Mouse (Mus musculus): ENCODE results near the gene Sectm1a.
A peak's percentile ranks its signal among the peaks of the same experiment; 100 is the strongest.
"Not testable (repeated sequence)": the region's sequence is repeated elsewhere in the genome, so short reads cannot be mapped to it uniquely, and the experiment has no call there.

Sectm1a gene

DNA sequence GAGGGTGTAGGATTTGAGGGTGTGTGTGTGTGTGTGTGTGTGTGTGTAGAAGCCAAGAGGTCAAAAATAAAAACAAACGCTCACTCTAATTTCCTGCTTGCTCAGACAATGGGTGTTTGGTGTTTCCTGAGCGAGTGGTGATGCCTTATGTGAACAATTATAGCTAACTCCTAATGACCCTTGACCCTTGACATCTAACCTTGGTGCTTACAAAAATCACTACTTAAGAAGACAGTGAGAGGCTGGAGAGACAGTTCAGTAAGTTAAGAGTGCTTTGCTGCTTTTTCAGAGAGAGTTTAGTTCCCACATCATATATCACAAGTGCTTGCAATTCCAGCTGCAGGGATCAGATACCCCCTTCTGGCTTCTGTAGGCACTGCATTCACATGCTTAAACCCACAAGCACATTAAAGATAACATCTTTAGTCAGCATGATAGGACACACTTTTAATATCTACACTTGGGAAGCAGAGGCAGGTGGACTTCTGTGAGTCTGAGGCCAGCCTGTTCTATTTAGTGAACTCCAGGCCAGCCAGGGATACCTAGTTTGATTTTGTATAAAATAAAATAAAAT is 33.1 kb downstream of the Sectm1a start:
- no peak for DNase-seq (ENCODE audit: low spot score in 2 of 2)

DNA sequence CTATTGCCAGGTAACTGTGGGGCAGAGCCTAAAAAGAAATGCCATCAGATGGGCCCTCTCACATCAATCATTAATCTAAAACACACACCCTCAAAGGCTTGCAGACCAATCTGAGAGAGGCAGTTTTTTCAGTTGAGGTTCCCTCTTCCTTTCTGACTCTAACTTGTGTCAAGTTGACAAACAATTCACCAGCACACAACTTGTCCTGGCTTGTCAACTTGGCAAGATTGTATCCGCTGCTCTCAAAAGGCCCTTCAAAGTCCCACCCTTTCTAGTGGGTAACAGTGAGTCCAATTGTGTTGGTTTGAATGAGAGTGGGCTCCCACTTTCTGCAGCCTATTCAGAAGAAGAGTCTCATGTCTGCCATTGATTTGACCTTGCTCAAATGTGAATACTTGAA is 35.7 kb downstream of the Sectm1a start:
- no peak for DNase-seq (ENCODE audit: low spot score in 2 of 2)

DNA sequence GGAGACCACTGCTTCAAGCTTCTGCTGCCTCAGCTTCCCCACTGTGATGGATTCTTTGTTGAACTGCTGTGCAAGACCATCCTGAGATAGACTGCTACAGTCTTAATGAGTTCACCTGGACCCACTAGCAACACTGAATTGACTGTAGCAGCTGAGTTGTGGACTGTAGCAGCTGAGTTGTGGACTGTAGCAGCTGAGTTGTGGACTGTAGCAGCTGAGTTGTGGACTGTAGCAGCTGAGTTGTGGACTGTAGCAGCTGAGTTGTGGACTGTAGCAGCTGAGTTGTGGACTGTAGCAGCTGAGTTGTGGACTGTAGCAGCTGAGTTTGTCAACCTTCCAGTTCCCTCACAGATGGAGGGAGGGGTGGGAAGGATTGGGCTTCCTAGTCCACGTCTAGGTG is 38.0 kb downstream of the Sectm1a start:
- not testable (repeated sequence) for DNase-seq (ENCODE audit: low spot score in 2 of 2)

DNA sequence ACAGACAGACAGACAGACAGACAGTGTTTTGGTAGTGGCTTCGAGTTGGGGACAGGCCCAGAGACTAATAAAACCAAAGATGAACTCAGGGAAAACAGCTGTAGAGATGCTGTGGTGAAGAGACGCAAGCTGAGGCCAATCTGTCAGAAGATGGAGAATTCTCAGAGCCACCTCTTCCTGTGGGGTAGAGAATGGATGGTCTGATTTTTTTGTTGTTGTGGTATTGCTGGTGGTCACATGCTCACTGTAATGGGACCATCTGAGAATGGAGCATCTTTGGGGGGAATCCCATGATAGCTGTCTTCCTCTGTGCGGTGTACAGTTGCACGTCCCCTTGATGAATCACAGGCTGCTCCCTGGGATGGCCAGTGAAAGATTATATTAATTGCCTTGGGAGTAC is 38.5 kb downstream of the Sectm1a start:
- no peak for DNase-seq (ENCODE audit: low spot score in 2 of 2)

DNA sequence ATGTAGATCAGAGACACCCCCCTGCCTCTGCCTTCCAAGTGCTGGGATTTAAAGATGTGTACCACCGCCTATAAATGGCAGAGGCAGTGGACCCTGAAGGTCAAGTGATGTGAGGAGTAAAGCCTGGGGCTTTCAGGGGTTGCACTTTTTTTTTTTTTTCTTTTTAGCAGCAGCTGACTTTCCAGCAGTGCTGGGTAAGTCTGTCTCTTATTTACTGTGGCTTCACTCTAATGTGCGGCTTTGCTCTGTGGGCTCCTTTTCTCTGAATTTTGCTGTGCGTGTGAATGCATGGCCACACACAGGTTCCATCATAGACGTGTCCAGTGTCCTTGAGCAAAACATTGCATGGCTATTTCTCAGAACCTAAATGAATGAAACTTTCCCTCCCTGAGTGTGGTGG is 39.4 kb downstream of the Sectm1a start:
- DNase-seq (ENCODE audit: low spot score in 2 of 2) = no peak

DNA sequence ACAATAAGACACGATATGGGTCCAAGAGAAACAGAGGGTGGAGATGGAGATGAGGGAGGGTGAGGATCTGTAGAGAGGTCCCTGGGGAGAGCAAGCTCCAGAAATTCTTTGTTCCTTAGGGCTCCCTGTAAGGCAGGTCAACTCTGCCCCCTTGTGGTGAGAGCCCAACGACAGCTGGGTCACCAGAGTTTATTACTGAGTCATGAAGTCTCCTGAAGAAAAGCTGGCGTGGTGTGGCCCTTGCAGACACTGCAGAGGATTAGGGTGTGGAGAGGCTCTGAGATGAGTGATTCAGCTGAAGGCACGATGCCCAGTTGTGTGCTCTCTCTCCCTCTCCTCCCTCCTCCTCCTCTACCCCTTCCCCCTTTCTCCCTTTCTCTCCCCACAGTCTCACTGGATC is 39.8 kb downstream of the Sectm1a start:
- DNase-seq (ENCODE audit: low spot score in 2 of 2) = peak; percentile 50 to 72

DNA sequence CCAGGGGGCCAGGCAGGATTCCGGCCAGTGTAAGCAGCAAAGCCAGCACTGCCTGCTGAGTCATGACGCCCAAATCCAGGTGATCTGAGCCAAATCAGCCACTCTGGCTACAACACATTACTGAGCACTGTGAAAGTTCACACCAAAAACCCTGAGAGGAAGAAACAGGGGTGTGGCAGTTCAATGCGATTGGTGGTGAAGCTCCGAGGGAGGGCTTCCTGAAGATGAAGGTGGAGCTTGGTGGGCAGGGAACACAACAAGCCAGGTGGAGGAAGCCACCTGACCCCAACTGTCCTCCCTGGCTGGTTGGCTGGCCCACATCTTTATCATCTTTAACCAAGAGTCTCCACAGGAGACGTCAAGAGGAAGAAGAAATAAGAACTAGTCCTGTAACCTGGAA is 41.7 kb downstream of the Sectm1a start, which contains the start of gene Cd7:
Gene Cd7 (minus strand): TSS at position 117 of the 400 bp plus-strand sequence.
- DNase-seq (ENCODE audit: low spot score in 2 of 2) = no peak

DNA sequence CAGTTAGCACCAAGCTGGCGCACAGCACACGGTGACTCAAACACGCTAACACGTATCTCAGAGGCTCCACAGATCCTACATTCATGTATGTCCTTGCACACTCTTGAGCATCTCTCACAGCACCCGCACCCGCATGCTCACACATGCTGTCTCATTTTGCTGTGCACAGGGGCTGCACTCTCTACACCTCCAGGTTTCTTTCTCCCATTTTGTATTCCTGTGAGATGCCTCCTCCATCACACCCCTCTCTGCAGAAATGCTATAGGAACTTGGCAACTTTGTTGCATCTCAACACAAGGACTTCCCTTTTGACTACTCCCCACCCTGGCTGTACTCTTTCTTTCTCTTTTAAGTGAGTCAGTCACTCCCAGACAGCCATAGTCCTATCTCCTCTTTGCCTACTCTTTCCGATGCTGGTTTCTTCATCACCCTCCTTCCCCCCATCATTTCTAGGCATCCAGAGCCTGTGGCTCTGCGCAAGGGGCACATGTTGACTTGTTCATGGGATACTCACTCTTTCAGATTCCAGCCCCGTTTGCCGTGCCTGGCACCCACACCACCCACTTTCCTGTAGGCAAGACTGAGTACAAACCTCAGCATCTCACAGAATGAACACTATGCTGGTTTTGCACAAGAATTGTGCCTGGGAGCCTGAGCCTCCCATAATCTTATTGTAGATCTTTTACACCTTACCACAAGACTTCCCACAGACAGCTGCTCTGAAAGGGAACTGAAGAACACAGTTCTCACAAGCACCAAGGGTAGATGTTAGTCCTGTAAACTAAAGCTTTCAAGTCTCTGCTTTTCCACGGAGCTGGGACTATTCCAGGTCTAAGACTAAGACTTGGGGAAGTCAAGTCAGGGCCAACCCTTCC is 42.4 kb downstream of the Sectm1a start:
- DNase-seq (ENCODE audit: low spot score in 2 of 2) = no peak

DNA sequence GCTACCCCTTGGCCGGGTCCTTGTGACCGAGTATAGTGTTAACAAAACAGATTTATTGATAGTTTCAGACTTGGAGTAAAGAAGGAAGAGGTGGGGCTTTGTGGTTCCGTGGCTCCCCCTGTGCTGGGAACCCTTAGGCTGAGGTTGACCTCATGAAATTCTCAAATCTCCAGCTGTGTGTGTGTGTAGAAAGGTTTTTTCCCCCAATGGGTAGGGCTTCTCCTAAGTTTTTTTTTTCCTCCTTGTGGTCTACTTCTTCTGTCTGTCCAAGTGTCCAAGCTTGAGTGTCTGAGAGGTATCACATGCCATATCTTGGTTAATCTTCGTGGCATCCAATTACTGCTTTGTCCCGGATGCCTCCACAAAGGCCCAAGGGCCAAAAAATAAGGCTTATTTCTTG is 47.9 kb downstream of the Sectm1a start:
- no peak for DNase-seq (ENCODE audit: low spot score in 2 of 2)

DNA sequence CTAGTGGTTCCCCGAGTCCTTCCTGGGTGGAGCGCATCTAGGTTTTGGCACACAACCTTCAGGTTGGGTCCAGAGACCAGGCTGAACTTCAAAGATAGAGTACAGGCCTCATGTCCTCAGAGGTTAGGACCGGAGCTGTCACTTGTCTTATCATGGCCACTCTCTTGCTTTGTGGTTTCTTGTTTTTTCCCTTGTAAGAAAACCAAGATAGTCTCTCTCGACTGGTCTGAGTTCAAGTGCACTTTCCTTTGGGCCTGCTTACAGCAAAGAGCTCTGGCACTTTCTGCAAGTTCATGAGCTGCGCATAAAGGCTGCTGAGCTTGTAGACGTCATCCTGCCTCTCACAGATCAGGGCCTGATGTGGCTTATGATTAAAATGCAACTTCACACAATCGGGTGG is 53.8 kb downstream of the Sectm1a start:
- DNase-seq (ENCODE audit: low spot score in 2 of 2) = no peak

DNA sequence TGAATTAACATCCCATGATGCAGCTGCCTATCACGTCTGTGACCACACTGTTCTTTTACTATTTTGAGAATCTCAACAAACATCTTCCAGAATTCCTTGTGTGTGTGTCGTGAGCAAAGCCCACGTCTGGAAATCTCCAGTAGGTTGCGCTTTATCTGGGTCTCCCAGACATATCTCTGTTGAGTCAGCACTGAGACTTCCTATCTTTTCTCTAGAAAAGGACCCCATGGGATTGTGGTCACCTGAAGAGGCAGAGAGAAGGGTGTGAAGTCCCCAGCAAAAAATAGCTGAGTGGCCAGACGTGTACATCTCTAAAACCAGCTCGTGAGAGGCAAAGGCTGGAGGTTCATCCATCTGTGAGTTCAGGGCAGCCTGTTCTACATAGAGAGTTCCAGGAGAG is 56.9 kb downstream of the Sectm1a start:
- no peak for DNase-seq (ENCODE audit: low spot score in 2 of 2)

DNA sequence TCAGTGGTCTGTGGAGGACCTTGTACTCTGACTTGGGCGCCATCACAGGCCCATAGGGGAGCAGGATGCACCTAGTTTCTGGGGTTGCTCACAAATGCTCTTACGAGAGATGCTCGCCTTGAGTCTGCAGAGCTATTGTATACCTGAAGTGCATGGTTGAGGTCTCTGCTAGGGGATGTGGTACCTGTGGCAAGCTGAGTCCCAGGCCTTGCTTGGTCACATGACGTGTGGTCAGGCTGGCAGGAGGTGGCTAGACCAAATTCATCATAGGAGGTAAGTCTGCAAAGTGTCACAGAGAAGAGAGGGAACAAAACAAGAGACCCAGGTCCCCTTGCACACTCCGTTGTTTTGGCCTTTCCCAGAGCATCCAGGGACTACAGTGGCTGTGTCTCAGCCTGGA is 61.5 kb downstream of the Sectm1a start:
- no peak for DNase-seq (ENCODE audit: low spot score in 2 of 2)

DNA sequence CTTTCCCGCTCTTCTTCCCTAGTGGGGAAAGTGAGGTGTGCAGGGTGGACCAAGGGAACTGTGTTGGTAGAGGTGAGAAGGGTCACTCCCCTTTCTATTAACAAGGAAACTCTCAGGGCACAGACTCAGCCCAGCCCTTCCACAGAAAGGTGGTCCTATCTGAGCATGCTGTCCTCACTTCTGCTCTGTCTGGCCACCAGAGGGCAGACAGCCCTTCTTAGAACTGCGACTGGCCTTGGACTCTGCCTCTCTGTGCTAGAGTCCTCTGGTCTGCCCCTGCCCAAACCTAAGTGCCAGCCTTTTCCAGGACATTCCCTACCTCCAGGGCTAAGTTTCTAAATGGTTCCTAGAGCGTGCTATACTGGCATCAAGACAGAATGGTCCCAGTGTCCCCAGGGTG is 63.3 kb downstream of the Sectm1a start:
- peak in 1 of 2 experiments; percentile 40 for DNase-seq (ENCODE audit: low spot score in 2 of 2)

Measured in heart, adult 9 months (tissue).